Mouse (Mus musculus): Measurements from ENCODE around the gene Shisa2.
A peak's percentile ranks its signal among the peaks of the same experiment; 100 is the strongest.
"Not testable (repeated sequence)": the region's sequence is repeated elsewhere in the genome, so short reads cannot be mapped to it uniquely, and the experiment has no call there.

Gene Shisa2

DNA sequence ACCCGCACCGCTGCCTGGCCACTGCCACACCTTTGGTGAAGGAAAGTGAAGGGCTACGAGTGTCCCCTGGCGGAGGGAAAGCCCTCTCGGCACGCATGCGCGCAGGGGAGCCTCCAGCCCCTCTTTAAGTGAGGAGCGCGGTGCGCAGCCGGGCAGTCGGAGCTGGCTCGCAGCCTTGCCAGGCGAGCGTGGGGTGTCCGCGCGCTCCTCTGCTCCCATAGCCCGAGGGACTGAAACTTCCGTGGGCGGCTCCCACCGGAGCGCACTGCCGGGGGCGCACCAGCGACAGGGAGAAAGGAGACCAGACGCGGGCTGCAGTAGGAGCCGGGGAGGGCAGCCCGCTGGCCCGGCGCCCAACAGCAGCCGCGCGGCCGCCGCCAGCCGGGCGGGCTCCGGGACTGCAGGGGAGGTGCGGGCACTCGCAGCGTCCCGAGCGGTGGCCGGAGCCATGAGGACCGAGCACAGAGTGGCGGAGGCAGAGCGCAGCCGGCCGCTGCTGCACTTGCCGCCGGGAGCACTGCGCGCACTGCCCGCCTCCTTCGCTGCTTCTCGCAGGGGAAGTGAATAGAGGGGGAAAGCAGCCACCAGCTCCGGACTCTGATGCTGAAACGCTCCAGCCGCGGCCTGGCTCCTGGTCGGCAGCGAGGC is at the start of gene Shisa2:
Gene Shisa2 (plus strand): TSS at position 151 of the 648 bp plus-strand sequence.
- peak; percentile 72 for DNase-seq (ENCODE audit: low spot score)

DNA sequence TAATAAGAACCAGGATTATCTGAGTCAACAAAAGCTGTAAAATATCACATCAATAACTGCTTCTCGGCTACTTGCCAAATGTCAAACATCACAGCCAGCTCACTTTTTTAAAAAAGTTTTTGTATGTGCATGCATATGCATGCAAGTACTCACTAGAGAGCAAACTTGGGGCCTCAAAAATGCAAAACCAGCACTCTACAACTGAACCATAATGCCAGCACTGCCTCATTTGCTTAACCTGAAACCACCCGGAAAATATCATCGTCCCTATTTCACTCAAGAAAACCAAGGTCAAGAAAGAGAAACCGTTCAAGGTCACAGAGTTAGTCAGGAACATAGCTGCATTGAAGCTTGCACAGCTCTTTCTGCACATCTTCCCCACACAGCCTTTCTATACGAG is 48.7 kb upstream of the Shisa2 start:
- no peak for DNase-seq (ENCODE audit: low spot score)

DNA sequence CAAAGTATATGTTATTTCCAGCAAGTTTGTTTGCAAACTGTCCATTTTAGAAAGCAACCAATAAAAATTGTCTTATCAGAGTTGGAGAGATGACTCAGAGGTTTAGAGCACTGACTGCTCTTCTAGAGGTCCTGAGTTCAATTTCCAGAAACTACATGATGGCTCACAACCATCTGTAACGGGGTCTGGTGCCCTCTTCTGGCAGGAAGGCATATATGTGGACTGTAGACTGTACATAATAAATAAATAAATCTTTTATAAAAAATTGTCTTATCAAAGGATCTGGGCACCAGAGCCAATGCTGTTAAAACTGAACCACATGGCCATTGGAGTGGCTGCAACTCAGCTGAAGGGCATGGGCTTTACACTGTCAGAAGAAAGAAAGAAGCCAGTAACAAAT is 34.5 kb upstream of the Shisa2 start:
- DNase-seq (ENCODE audit: low spot score), result no peak

DNA sequence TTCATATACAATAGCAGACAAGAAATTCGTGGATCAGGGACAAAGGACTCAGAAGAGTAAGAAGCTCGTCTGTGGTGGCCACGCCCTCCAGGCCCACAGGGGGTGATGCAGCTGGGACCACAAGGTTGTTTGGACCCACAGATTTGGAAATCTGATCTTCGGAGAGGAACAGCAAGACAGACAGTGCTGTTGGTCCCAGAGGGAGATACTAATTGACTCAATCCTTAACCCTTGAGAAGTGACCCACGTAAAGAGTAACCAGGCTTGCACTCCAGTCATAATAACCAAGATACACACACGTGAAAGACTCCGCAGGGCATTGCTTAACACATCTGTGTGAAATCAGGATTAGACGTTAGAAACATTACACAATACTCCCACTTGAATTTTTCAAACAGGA is 33.2 kb upstream of the Shisa2 start:
- DNase-seq (ENCODE audit: low spot score), result no peak

DNA sequence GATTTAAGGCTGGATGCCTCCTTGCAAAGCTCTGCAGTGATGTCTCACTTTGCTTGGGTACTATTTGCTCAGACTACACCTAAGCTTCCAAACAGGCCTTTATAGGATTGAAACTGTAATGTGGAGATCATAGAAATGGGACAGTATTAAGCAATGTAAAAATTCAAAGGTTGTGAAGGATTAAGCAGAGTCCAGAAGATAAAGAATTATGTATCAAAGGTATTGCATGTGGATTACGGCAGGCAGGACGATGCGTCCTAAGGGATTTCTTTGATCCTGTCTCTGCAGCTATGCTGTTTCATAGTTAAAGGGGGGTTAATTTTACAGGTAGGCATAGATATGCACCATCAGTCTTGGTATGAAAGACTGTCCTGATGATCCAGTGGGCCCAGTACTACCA is 32.5 kb upstream of the Shisa2 start:
- no peak for DNase-seq (ENCODE audit: low spot score)

DNA sequence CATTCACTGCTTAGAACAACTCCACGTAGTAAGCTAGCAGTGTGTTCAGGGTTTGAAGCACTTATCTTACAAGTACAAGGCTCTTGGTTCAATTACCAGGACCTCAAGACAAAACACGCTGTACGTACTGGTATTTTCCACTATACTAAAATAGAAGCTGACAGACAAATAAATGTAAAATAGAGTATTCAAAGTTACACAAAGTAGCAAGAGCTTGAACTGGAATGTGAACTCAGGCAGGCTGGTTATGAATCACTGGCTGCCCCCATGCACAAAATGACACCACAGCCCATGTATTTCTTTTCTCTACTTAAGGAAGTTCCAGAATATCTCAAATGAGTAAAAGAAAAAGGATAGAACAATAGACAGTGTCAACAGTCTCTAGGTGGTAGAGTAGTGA is 30.1 kb upstream of the Shisa2 start:
- no peak for DNase-seq (ENCODE audit: low spot score)

DNA sequence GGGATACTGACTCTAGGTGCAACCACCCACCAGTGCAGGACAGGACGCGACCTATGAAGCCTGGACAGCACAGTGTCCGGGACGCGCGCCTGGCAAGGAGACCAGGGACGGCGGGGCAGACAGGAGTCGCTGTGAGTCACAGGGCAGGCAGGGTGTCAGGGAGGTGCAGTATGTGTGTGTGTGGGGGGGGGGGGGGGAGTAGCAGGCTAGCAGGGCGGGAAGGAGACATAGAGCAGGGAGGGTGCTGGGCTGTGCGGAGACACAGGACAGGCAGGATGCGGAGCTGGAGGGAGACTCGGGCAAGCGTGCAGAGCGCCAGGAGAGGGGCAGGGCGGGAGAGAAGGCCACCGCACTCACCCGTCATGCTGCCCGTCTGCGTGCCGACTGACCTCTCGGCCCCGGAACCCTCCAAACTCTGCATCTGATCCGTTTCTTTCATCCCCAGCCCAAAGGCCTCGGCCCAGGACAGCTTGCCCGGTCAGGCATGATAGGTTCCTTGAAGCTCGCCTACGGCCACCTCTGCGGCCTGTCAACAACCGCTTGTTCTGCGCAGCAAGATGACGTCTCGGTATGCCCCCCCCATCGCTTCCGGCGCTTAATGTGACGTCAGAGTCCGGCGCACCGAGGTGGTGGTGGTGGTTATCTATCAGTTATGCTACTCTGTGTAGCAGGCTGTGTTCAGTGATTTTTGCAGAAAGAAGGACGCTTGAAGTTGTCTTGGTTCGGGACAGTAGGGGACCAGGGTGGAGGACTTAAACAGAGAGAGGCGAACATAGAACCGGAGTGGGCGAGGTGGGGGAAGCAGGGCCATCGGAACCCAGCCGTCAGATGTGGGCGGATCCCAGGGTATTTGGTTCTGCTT is 27.5 kb upstream of the Shisa2 start, which contains the start of gene Cdadc1:
Gene Cdadc1 (minus strand): TSS at position 562 of the 862 bp plus-strand sequence.
- peak; percentile 97 for DNase-seq (ENCODE audit: low spot score)

DNA sequence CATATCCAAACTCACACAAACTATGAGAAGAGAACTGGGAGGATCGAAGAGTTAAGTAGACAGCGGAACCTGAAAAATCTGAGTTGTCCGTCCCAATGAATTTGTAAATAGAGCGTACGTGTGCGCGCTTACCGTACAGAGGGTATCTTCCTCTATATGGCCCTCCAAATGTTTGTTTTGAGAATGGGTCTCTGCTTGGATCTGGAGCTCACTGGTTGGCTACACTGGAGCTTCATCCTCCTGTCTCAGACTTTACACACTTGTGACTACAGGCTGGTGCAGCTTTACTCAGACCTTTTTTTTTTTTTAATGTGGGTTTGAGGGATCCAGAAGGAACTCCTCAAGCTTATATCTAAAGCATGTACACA is 26.9 kb upstream of the Shisa2 start:
- no peak for DNase-seq (ENCODE audit: low spot score)

DNA sequence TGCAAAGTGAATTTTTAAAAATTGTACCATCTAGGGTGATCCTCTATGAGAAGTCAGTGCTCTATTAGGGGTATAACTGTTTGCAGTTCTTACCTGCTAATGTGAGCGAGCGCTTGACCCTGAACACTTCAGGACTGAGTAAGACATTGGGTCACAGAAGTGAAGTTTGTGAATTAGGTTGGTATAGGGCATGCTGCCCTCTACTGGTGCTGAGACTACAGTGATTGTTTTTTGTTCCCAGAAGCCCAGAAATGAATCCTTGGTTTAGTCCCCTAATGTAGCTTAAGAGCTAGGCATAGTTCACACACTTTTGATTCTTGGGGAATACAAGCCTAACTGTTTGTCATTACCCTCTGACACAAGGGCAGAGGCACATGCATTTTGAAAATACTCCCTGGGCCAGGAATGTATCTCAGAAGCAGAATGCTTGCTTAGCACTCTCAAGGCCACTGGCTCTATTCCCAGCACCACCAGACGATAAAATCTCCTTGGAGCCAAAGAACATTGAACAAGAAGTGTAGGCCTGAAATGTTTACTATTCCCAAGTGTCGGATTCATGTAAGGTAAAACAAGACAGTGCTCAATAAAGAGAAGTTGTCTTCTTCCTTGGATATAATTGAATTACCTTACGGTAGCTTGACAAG is 21.0 kb upstream of the Shisa2 start:
- peak; percentile 14 for DNase-seq (ENCODE audit: low spot score)

DNA sequence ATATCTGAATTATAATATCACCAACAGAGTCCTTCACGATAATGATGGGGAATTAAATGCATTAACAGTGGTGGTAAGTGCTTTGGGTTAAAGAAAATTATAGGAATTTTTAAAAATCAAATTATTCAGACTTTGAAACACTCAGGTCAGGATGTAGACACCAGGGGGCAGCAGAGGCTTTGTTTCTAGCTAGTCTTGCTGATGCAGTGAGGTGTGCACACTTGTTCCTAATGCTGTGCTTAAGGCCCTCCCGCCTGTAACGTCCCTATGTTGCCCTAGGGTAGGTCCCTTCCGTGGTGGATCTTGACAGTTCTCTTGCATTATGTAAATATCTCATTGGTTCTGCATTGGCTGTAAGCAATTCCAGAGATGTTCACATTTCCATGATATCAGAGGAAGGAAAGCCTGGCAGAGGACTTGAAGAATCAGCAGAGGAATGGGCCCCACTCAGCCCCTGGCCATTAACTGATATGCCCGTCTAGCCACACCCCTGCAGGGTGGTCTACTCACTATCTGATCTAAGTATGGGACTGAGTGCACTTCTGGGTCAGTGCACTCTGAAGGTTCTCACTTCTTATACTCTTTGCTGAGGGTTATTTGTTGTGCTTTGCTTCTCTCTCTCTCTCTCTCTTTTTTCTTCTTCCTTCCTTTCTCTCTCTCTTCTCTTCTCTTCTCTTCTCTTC is 19.3 kb upstream of the Shisa2 start:
- DNase-seq (ENCODE audit: low spot score), result peak; percentile 71

DNA sequence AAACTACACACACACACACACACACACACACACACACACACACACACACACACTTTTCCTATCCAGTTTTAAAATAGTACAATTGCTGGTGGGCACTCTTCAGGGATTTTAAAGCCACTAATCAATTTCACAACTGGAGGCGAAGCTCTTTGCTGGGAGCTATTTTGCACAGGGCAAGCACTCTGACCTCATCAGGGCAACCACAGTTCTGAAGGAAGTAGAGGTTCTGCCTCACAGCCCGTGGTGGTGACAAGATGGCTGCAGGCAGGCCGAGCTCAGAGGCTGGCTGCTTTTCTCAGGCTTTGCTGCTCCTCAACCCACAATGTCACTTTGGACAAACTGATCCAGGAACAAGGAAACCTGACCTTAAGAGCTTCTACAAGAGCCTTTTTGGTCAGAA is 18.1 kb upstream of the Shisa2 start:
- DNase-seq (ENCODE audit: low spot score), result no peak

DNA sequence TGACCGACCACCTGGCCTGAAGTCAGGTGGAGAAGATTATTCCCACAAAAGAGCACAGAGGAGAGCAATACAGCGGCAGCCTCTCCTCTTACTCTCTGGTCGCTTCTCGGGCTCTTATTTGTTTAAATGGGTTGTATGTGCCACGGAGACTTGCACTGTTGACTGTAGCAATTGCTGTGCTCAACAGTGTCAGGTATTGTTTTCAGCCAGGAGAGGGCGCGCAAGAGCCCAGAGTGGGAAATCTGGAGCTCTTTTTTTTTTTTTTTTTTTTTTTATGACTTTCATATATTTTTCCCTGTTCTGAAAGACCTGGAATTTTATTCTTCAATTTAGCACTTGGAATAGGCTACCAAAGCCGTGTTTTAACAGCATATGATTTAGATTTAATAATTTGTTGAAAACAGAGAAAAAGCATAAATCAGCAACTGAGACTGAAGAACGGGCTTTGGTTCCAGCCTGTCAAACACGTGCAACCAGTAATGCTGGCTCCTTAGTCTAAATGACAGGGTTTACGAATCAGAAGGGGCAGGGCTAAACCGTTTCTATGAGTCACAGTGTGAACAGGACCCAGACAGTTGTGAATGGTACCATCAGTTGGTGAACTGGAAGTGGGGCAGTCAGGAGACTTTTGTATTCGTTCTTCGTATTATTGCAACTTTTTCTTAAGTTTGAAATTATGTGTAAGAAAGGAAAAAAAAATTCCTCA is 12.0 kb upstream of the Shisa2 start:
- DNase-seq (ENCODE audit: low spot score), result peak; percentile 71

DNA sequence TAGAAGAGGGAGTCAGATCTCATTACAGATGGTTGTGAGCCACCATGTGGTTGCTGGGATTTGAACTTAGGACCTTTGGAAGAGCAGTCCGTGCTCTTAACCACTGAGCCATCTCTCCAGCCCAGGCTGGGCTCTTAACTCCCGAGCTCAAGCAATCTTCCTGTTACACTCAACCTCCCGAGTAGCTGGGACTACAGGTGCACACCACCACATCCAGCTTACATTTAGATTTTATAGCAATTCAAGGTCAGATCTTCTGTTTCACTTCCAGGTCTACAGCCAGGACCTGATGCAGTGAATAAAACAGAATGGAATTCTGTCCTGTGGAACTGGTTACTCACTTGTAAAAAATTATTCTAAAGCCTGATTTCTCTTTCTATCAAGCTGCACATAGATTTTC is 11.0 kb upstream of the Shisa2 start:
- DNase-seq (ENCODE audit: low spot score), result not testable (repeated sequence)

DNA sequence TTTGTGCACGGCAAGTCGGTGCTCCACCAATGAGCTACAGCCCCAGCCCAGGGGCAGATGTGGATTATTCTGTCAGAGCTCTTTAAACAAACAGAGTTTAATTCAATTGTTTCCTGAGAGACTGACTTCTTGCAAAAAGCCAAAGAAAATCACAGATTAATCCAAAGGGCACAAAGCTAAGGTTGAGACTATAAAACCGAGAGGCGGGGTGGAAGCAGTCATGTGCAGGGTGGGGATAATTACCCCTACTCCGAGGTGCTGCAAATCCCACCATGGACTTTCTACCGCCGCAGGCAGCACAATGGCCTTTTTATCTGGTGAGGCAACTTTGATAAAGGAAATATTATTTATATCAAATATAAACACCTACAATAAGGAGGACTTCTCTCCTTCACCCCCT is 8.3 kb upstream of the Shisa2 start:
- no peak for DNase-seq (ENCODE audit: low spot score)

DNA sequence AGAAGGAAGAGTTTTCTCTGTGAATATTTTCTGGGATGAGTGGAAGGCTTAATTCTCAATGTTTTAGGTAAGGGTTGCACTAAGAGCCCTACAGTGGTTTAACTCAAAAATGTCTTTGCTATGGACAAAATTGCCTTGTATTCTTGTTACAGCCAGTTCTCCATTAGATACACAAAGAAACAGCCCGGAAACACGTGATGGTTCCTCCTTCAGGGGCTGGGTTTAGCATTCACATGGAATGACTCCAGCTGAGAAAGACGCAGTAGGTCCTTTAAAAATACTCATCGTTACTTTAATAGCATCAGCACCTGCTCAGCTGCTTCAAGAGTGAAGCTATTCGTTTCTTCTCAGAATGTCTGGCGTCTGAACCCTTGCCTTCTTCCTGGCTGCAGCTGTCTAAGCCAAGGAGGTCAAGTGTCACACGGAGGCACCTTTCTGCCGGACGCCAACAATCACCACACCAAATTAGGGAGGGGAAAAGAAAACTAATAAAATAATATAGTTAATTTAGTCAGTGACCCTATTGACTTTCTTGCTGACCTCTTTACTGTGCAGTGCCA is 702 bp upstream of the Shisa2 start:
- no peak for DNase-seq (ENCODE audit: low spot score)

DNA sequence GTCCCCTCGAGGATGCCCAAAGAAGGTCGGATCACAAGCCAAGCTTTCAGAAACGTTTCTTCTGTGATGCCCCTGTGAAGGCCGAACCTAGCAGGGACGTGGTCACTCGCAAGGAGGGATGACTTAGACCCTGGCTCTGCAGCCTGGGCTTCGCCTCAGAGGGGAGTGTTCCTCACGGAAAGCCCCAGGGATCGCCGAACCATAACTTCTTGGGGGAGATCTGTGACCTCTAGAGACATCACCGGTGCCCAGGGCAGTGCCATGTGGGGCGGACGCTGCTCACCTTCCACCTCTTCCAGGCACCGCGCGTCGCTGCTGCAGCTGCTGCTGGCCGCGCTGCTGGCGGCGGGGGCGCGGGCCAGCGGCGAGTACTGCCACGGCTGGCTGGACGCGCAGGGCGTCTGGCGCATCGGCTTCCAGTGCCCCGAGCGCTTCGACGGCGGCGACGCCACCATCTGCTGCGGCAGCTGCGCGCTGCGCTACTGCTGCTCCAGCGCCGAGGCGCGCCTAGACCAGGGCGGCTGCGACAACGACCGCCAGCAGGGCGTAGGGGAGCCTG is 777 bp downstream of the Shisa2 start:
- DNase-seq (ENCODE audit: low spot score), result peak; percentile 26

DNA sequence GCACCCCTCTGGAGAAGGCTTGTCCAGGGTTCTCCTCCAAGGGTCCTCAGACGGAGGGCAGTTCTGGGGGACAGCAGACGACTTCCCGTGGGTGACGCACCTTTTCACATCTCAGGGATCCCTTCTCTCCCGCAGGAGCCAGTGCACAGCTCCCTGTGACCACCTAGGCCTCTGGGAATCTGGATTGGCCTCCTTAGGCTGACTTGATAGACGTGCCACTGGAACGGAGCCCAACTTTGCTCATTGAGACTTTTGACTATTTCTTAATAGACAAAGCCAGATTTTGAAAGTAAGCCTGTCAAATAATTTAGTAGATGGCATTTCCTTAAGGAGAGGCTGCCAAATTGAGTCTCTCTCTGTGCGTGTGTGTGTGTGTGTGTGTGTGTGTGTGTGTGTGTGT is 1.6 kb downstream of the Shisa2 start:
- DNase-seq (ENCODE audit: low spot score), result no peak

DNA sequence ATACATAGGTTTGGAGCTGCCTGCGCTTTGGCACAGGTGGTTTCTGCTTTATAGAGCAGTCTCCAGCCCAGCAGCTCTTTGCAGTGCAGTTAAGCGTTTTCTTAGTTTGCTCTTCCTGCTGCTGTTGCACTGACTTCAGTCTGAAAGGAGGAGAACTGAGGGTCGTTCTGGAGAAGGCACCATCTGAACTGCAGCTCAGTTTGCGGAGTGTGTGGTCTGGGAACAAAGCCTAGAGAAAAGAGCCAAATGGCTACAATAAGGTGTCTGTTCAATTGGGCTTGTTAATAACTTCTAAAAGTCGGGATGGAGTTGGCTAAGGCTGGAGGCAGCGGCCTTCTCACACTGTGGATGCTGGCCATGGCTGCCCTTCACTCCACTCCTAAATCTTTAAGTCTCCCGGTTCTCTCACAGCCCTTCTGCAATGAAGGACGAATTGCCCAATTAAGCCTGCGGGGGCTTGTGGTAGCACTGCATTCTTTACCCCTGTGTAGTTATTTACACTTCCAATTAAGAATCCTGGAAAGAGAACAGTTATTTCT is 2.1 kb downstream of the Shisa2 start:
- no peak for DNase-seq (ENCODE audit: low spot score)

DNA sequence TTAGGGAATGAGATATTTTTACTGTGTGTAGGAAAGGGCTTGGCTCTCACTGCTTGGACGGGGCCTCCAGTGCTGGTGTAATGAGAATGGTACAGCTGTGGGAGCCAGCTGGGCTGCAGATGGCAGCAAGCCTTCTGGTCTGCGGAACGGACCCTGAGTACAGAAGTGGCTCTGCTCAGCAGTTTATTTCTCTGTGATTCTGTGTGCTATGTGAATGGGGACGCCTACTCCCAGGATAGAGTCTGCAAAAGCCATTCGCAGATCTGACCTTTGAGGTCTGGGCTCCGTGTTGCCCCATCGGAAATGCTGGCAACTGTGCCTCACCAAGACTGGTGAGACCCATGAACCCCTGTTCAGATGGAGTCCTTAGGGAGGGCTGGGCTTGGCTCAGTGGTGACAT is 2.7 kb downstream of the Shisa2 start:
- DNase-seq (ENCODE audit: low spot score), result no peak

DNA sequence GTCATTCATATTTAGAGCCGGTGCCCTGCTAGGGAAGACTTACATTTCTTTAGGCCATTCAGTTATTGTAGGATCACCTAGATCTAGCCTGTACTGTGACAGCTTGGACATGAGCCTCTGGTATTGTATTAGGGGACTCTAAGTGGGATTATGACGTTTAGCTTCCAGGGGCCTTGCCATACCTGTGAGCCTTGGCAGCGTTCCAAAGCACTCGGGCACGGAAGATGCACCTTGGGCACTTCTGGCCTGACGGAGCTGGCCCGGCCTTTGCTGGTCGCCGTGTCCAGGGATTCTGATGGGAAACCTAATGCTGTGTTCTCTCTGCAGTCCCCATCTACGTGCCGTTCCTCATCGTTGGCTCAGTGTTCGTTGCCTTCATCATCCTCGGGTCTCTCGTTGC is 4.2 kb downstream of the Shisa2 start:
- DNase-seq (ENCODE audit: low spot score), result no peak

DNA sequence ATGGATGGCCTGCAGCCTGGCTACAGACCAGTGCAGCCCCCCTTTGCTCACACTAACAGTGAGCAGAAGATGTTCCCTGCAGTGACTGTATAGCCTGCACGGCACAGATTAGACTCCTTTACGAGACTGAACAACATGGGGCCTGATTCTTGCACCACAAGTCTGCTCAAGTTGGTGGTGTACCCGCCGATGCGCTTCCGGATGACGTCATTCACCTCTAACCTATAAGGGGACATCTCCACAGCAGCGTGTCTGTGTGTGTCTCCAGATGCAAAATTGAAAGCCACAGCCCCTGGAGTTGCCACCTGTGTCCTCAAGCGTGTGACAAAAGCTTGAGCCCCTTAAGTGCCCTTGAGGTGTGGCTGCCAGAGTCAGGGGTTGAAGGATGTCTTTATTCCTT is 5.0 kb downstream of the Shisa2 start:
- DNase-seq (ENCODE audit: low spot score), result no peak
